12 mouse cellular contexts compared by ENCODE assay signal in genomic region chr17:86670731-86671130, GRCm38 (mm10).
DNase-seq lines count a peak whose midpoint lies in the region; ATAC-seq lines count a peak whose summit lies in the region.
"Had no signal": no experiment of that assay in that cellular context is flagged by ENCODE, and none has a peak within 500 bp of the region (broad histone marks: within the 10 kb centered on the region; RNA-seq: fewer than 3 reads in every experiment).

No protein-coding gene starts in this region.

- ATAC-seq in embryonic facial prominence, embryonic 13.5 days (ENCODE audit: insufficient number of reproducible peaks, insufficient read depth, low FRiP score, low TSS enrichment, low read depth): no peak
- 0 out of 2 replicates have a peak, but pooled peaks have one; percentile 12 for ATAC-seq in kidney, embryonic 14.5 days (ENCODE audit: low FRiP score, low TSS enrichment)

- no peaks in the 10 kb centered on the region for H3K36me3 ChIP-seq in heart, embryonic 10.5 days
- no peaks in the 10 kb centered on the region for H3K36me3 ChIP-seq in embryonic facial prominence, embryonic 13.5 days
- H3K36me3 ChIP-seq in kidney, embryonic 14.5 days (ENCODE audit: control insufficient read depth, insufficient read depth, low read length): no peaks in the 10 kb centered on the region
- H3K36me3 ChIP-seq: forebrain, embryonic 10.5 days; liver, embryonic 13.5 days had no signal

- peak overlapping the region; percentile 74 for H3K27ac ChIP-seq in heart, embryonic 10.5 days
- 0 out of 2 replicates have a peak overlapping the region, but pooled peaks have one; percentile 45 for H3K27ac ChIP-seq in embryonic facial prominence, embryonic 13.5 days
- H3K27ac ChIP-seq in kidney, embryonic 14.5 days (ENCODE audit: low read depth, low read length): 0 out of 2 replicates have a peak overlapping the region, but pooled peaks have one; percentile 2
- H3K27ac ChIP-seq: liver, embryonic 13.5 days had no signal

- H3K4me2 ChIP-seq in embryonic facial prominence, embryonic 13.5 days: no peak overlapping the region
- no peak overlapping the region for H3K4me2 ChIP-seq in kidney, embryonic 14.5 days (replicated peaks; ENCODE audit: low read depth, low read length)
- H3K4me2 ChIP-seq: liver, embryonic 13.5 days had no signal

- H3K9ac ChIP-seq in embryonic facial prominence, embryonic 13.5 days: no peak overlapping the region
- no peak overlapping the region for H3K9ac ChIP-seq in kidney, embryonic 14.5 days (ENCODE audit: low read depth, low read length)
- H3K9ac ChIP-seq: liver, embryonic 13.5 days had no signal

- peaks cover 16% of the 10 kb centered on the region for H3K4me1 ChIP-seq in heart, embryonic 10.5 days
- H3K4me1 ChIP-seq in embryonic facial prominence, embryonic 13.5 days: peaks cover 8% of the 10 kb centered on the region; the same call in 1 of the 2 replicates
- 0 out of 2 replicates have a peak, but pooled peaks cover 4% of the 10 kb centered on the region for H3K4me1 ChIP-seq in kidney, embryonic 14.5 days (ENCODE audit: control insufficient read depth, insufficient read depth, low read length)
- H3K4me1 ChIP-seq: liver, embryonic 13.5 days had no signal

- no peaks in the 10 kb centered on the region for H3K9me3 ChIP-seq in heart, embryonic 10.5 days
- H3K9me3 ChIP-seq in embryonic facial prominence, embryonic 13.5 days: no peaks in the 10 kb centered on the region
- H3K9me3 ChIP-seq in kidney, embryonic 14.5 days (ENCODE audit: control insufficient read depth, low read length): no peaks in the 10 kb centered on the region
- H3K9me3 ChIP-seq: forebrain, embryonic 10.5 days; liver, embryonic 13.5 days had no signal

- DNase-seq in heart, embryonic 10.5 days (ENCODE audit: low spot score): no peak
- DNase-seq in heart, adult 9 months (ENCODE audit: low spot score in 2 of 2): no peak
- peak; percentile 18 for DNase-seq in lung, postnatal 14 days
- no peak for DNase-seq in ovary, postnatal 36 days (ENCODE audit: low spot score)
- no peak for DNase-seq in right cerebral cortex, adult 18-20 months
- DNase-seq in left cerebral cortex, adult 18-20 months (ENCODE audit: low spot score in 2 of 2): no peak
- DNase-seq: cerebellum, postnatal 36 days; layer of hippocampus, postnatal 36 days; liver, embryonic 13.5 days had no signal

- WGBS in heart, embryonic 10.5 days: 29% methylated on average over 7 of the region's 7 CpGs
- 34% methylated on average over 7 of the region's 7 CpGs for WGBS in embryonic facial prominence, embryonic 13.5 days
- WGBS in kidney, embryonic 14.5 days: 25% methylated on average over 7 of the region's 7 CpGs

- peak overlapping the region; percentile 15; the same call in 1 of the 2 replicates for H3K4me3 ChIP-seq in heart, embryonic 10.5 days
- H3K4me3 ChIP-seq in embryonic facial prominence, embryonic 13.5 days: no peak overlapping the region
- H3K4me3 ChIP-seq in kidney, embryonic 14.5 days (ENCODE audit: low read length): no peak overlapping the region
- H3K4me3 ChIP-seq: forebrain, embryonic 10.5 days; liver, embryonic 13.5 days had no signal

- H3K27me3 ChIP-seq in heart, embryonic 10.5 days (ENCODE audit: insufficient read depth, poor library complexity, severe bottlenecking): no peaks in the 10 kb centered on the region
- H3K27me3 ChIP-seq in embryonic facial prominence, embryonic 13.5 days: no peaks in the 10 kb centered on the region
- no peaks in the 10 kb centered on the region for H3K27me3 ChIP-seq in kidney, embryonic 14.5 days (ENCODE audit: control insufficient read depth, insufficient read depth, low read length)

Comparison
In these comparisons a context has a peak if more than half of its experiments do, and no peak if none do; other contexts are left out.
1. H3K27ac ChIP-seq: peak in every context shown above with its lines; median percentile 74 in heart, embryonic 10.5 days; 45 in embryonic facial prominence, embryonic 13.5 days; 2 in kidney, embryonic 14.5 days.